Mouse (Mus musculus) liver, adult 2 months (tissue): ENCODE measurements around the gene Borcs5.

Experiments
- CTCF ChIP-seq: fragments of 200-500 bp; IDR thresholded peaks from 2 replicates; pipeline ENCODE4 v1.5.1; 2011; ENCODE audit warnings: low read depth, low read length, control low read depth
- POLR2A ChIP-seq: fragments of 200-500 bp; IDR thresholded peaks from 2 replicates; pipeline ENCODE4 v1.6.1; 2011; ENCODE audit warnings: low read length, control low read depth; ENCODE audit not compliant: insufficient read depth; ENCODE audit errors: extremely low read depth

DNA sequence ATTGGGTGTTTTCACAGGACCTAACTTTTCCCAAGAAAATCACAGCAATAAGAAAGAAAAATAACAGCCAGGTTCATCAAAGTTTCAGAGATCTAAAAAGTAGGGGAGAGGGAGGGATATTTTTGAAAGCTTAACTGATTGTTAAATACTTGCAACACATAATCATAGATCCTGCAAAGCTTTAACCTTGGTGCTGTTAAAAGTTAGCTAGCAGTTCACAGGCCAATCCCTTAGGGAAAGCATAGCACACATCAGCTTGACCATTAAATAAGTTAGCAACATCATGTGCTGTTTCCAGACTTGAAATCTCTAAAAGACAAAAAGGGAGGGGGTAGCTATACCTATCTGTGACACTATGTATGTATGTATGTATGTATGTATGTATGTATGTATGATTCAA, 86.1 kb downstream of the Borcs5 start:
- TF ChIP-seq POLR2A (no peak), CTCF (no peak)
